ENCODE assay signal across 26 mouse cellular contexts in the genomic region with DNA sequence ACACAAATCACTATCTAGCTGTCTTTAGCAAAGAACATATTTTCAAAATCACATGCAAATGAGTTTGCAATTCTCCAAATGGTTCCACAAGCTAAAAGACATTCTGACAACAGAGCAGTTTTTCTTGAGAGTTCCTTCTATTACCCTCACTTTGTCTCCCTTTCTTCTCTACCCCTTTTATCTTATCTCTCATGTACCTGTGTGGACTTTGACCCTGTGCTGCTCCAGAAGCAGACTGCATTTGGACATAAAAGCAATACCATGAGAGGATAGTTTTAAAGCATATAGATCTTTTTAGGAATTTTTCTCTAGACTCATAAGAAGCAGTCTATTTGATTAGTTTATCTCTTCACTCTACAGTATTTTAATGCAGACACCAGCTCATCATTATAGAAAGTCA.
A peak's percentile ranks its signal among the peaks of the same experiment; 100 is the strongest.
DNase-seq lines count a peak whose midpoint lies in the region; ATAC-seq and TF ChIP-seq lines count a peak whose summit lies in the region.
"Had no signal": no experiment of that assay in that cellular context is flagged by ENCODE, and none has a peak within 500 bp of the region (broad histone marks: within the 10 kb centered on the region; RNA-seq: fewer than 3 reads in every experiment).

No protein-coding gene starts in this region.

- H3K4me1 ChIP-seq in liver, adult 2 months (ENCODE audit: control insufficient read depth, insufficient read depth, low read length): peaks cover 11% of the 10 kb centered on the region
- H3K4me1 ChIP-seq in intestine, embryonic 15.5 days (replicated peaks): no peaks in the 10 kb centered on the region
- no peaks in the 10 kb centered on the region for H3K4me1 ChIP-seq in intestine, postnatal 0 days (replicated peaks; ENCODE audit: control insufficient read depth, insufficient read depth, low read length)
- H3K4me1 ChIP-seq: embryonic facial prominence, embryonic 13.5 days; embryonic facial prominence, embryonic 15.5 days had no signal

- H3K4me2 ChIP-seq in intestine, embryonic 15.5 days (replicated peaks): no peak overlapping the region
- H3K4me2 ChIP-seq in intestine, postnatal 0 days (replicated peaks; ENCODE audit: low read depth): no peak overlapping the region; the same call in 1 of the 2 replicates
- H3K4me2 ChIP-seq: embryonic facial prominence, embryonic 13.5 days; embryonic facial prominence, embryonic 15.5 days; forebrain, embryonic 12.5 days had no signal

- H3K36me3 ChIP-seq in liver, adult 2 months (ENCODE audit: control insufficient read depth, insufficient read depth, low read length): no peaks in the 10 kb centered on the region
- H3K36me3 ChIP-seq in intestine, embryonic 15.5 days: no peaks in the 10 kb centered on the region
- no peaks in the 10 kb centered on the region for H3K36me3 ChIP-seq in intestine, postnatal 0 days (ENCODE audit: control insufficient read depth, insufficient read depth)
- H3K36me3 ChIP-seq: embryonic facial prominence, embryonic 13.5 days; embryonic facial prominence, embryonic 15.5 days; forebrain, embryonic 10.5 days; forebrain, embryonic 12.5 days; G1E had no signal

- no peak overlapping the region for H3K9ac ChIP-seq in liver, adult 2 months (ENCODE audit: low read depth, low read length)
- H3K9ac ChIP-seq in intestine, embryonic 15.5 days: no peak overlapping the region
- no peak overlapping the region for H3K9ac ChIP-seq in intestine, postnatal 0 days (ENCODE audit: low read depth, low read length)
- H3K9ac ChIP-seq: embryonic facial prominence, embryonic 13.5 days; embryonic facial prominence, embryonic 15.5 days; forebrain, embryonic 12.5 days had no signal

- no peak overlapping the region for H3K27ac ChIP-seq in liver, adult 2 months (replicated peaks; ENCODE audit: insufficient read depth, low read depth, low read length)
- H3K27ac ChIP-seq in intestine, embryonic 15.5 days: no peak overlapping the region
- no peak overlapping the region for H3K27ac ChIP-seq in intestine, postnatal 0 days (ENCODE audit: low read depth, low read length)
- H3K27ac ChIP-seq: embryonic facial prominence, embryonic 13.5 days; embryonic facial prominence, embryonic 15.5 days; forebrain, embryonic 10.5 days; forebrain, embryonic 12.5 days had no signal

- no peaks in the 10 kb centered on the region for H3K27me3 ChIP-seq in liver, adult 2 months (ENCODE audit: control insufficient read depth, insufficient read depth, low read length)
- H3K27me3 ChIP-seq in intestine, embryonic 15.5 days (replicated peaks): no peaks in the 10 kb centered on the region
- no peaks in the 10 kb centered on the region for H3K27me3 ChIP-seq in intestine, postnatal 0 days (replicated peaks; ENCODE audit: control insufficient read depth, insufficient read depth, low read length)
- H3K27me3 ChIP-seq: CH12.LX; embryonic facial prominence, embryonic 13.5 days; embryonic facial prominence, embryonic 15.5 days; forebrain, embryonic 12.5 days; Patski had no signal

- DNase-seq in liver, adult 2 months (ENCODE audit: extremely low read depth, low read depth, low spot score): peak; percentile 60
- DNase-seq in liver: no peak
- DNase-seq in adrenal gland, postnatal 14 days: no peak
- no peak for DNase-seq in cerebellum, adult 11 months
- DNase-seq: adrenal gland, adult 8-10 months; adrenal gland, postnatal 25 days; B cell, adult 2 months; cerebellum, adult 11-12 months; cerebellum, adult 2 months; cerebellum, adult 9-10 months; cerebellum, postnatal 10 days; cerebellum, postnatal 25 days had no signal

- no peak overlapping the region for H3K4me3 ChIP-seq in liver, adult 2 months (ENCODE audit: insufficient read depth, low read depth, low read length)
- H3K4me3 ChIP-seq in intestine, embryonic 15.5 days (replicated peaks): no peak overlapping the region
- no peak overlapping the region for H3K4me3 ChIP-seq in intestine, postnatal 0 days (ENCODE audit: low read depth, low read length)
- H3K4me3 ChIP-seq: embryonic facial prominence, embryonic 13.5 days; embryonic facial prominence, embryonic 15.5 days; erythroblast, embryonic 14.5 days; forebrain, embryonic 10.5 days; forebrain, embryonic 12.5 days had no signal

- TF ChIP-seq CTCF in liver, adult 2 months (IDR thresholded peaks at IDR 0.05; ENCODE audit: low read depth, low read length): no peak
- TF ChIP-seq CTCF in intestine, postnatal 0 days (IDR thresholded peaks at IDR 0.05; ENCODE audit: low read depth): no peak

- TF ChIP-seq POLR2A in liver, adult 2 months (IDR thresholded peaks at IDR 0.05; ENCODE audit: extremely low read depth, insufficient read depth, low read length): no peak

- no peaks in the 10 kb centered on the region for H3K9me3 ChIP-seq in intestine, embryonic 15.5 days
- no peaks in the 10 kb centered on the region for H3K9me3 ChIP-seq in intestine, postnatal 0 days (ENCODE audit: control insufficient read depth)
- H3K9me3 ChIP-seq: embryonic facial prominence, embryonic 13.5 days; embryonic facial prominence, embryonic 15.5 days; forebrain, embryonic 10.5 days; forebrain, embryonic 12.5 days had no signal

- H3K79me2 ChIP-seq in liver, adult 2 months (ENCODE audit: control insufficient read depth, insufficient read depth, low read length): no peaks in the 10 kb centered on the region

- peak; percentile 57 for ATAC-seq in intestine, embryonic 15.5 days
- peak; percentile 62 for ATAC-seq in intestine, postnatal 0 days
- ATAC-seq: activated CD4-positive, CD25-positive, alpha-beta regulatory T cell, adult 4 months; CD4-positive, CD25-positive, alpha-beta regulatory T cell, adult 4 months; forebrain, embryonic 14.5 days; forebrain, embryonic 16.5 days; Patski had no signal
